Mouse (Mus musculus) MEL (cell line): Measurements from ENCODE around the gene Sbds. TPM values are rescaled to one million over a fixed set of nuclear protein-coding genes. Genes with fewer than 3 reads are reported as not detected.

ENCODE experiments used
- DNase-seq: peaks from one replicate; pipeline ENCODE4 v3.0.0; 2011; ENCODE audit warnings: low read depth, low spot score
- H3K27ac ChIP-seq: 2 replicates; pipeline ENCODE4 v1.5.1; 2012; ENCODE audit warnings: low read depth, mild to moderate bottlenecking, control low read depth, low read length, moderate library complexity; ENCODE audit not compliant: control insufficient read depth
- H3K27me3 ChIP-seq, 2 experiments: fragments of 150-350 bp in 1 of 2; sonication (generic) in 1 of 2; 2 replicates each; pipeline ENCODE4 v1.6.1; 2012; ENCODE audit warnings: low read length in 2 of 2, mild to moderate bottlenecking in 2 of 2, improper control_type of control experiment in 1 of 2, moderate library complexity in 1 of 2; ENCODE audit not compliant: insufficient read depth in 2 of 2, control insufficient read depth in 1 of 2
- H3K36me3 ChIP-seq, 2 experiments: 2 replicates each; pipeline ENCODE4 v1.6.1; 2012 to 2014; ENCODE audit warnings: low read length in 2 of 2, improper control_type of control experiment in 1 of 2, inconsistent platforms in 1 of 2, mild to moderate bottlenecking in 1 of 2; ENCODE audit not compliant: insufficient read depth in 2 of 2, control insufficient read depth in 1 of 2
- H3K4me1 ChIP-seq, 2 experiments: fragments of 150-350 bp in 1 of 2; sonication (generic) in 1 of 2; 2 replicates each; pipeline ENCODE4 v1.6.1; 2012; ENCODE audit warnings: low read length in 2 of 2, improper control_type of control experiment in 1 of 2, mild to moderate bottlenecking in 1 of 2; ENCODE audit not compliant: insufficient read depth in 2 of 2, control insufficient read depth in 1 of 2
- H3K4me3 ChIP-seq, 2 experiments: fragments of 150-350 bp in 1 of 2; sonication (generic) in 1 of 2; 2 replicates each; pipeline ENCODE4 v1.5.1; 2012; ENCODE audit warnings: low read depth in 2 of 2, low read length in 2 of 2, mild to moderate bottlenecking in 2 of 2, moderate library complexity in 2 of 2, control low read depth in 1 of 2, improper control_type of control experiment in 1 of 2; ENCODE audit not compliant: control insufficient read depth in 1 of 2, insufficient read depth in 1 of 2
- H3K79me2 ChIP-seq: 2 replicates; pipeline ENCODE4 v1.6.1; 2012; ENCODE audit warnings: mild to moderate bottlenecking, low read length, moderate library complexity; ENCODE audit not compliant: control insufficient read depth, poor library complexity, insufficient read depth
- H3K9ac ChIP-seq: 2 replicates; pipeline ENCODE4 v1.6.1; 2012; ENCODE audit warnings: low read depth, mild to moderate bottlenecking, control low read depth, low read length, moderate library complexity; ENCODE audit not compliant: control insufficient read depth, poor library complexity, severe bottlenecking
- H3K9me3 ChIP-seq: fragments of 150-350 bp; sonication (generic); replicated peaks from 2 replicates; pipeline ENCODE4 v1.6.1; 2012; ENCODE audit warnings: mild to moderate bottlenecking, low read length, improper control_type of control experiment, moderate library complexity; ENCODE audit not compliant: insufficient read depth
- BHLHE40 ChIP-seq: IDR thresholded peaks from 2 replicates; pipeline ENCODE4 v1.6.1; 2012; ENCODE audit warnings: low read depth, mild to moderate bottlenecking, inconsistent platforms, low read length, improper control_type of control experiment, borderline replicate concordance
- CTCF ChIP-seq, 3 experiments: IDR thresholded peaks in 2 of 3; conservative IDR thresholded peaks in 1 of 3; 2 replicates each; pipeline ENCODE4 v1.5.1; 2011 to 2012; ENCODE audit warnings: low read length in 3 of 3, low read depth in 2 of 3, mild to moderate bottlenecking in 2 of 3, improper control_type of control experiment in 1 of 3, inconsistent platforms in 1 of 3, mixed read lengths in 1 of 3, moderate library complexity in 1 of 3; ENCODE audit not compliant: control insufficient read depth in 1 of 3, insufficient read depth in 1 of 3, poor library complexity in 1 of 3, severe bottlenecking in 1 of 3
- GABPA ChIP-seq: IDR thresholded peaks from 2 replicates; pipeline ENCODE4 v1.6.1; 2012; ENCODE audit warnings: low read depth, mild to moderate bottlenecking, inconsistent platforms, low read length, improper control_type of control experiment, moderate library complexity
- GATA1 ChIP-seq: IDR thresholded peaks from 2 replicates; pipeline ENCODE4 v1.6.1; 2011; ENCODE audit warnings: low read depth, low read length, improper control_type of control experiment
- HCFC1 ChIP-seq: IDR thresholded peaks from 2 replicates; pipeline ENCODE4 v1.6.1; 2012; ENCODE audit warnings: low read depth, mild to moderate bottlenecking, inconsistent platforms, low read length, improper control_type of control experiment, moderate library complexity
- KAT2A ChIP-seq: conservative IDR thresholded peaks from 2 replicates; pipeline ENCODE4 v1.6.1; 2012; ENCODE audit warnings: low read depth, low read length, improper control_type of control experiment, inconsistent platforms
- MAFK ChIP-seq: IDR thresholded peaks from 2 replicates; pipeline ENCODE4 v1.6.1; 2011; ENCODE audit warnings: low read depth, mild to moderate bottlenecking, low read length, improper control_type of control experiment, borderline replicate concordance
- MEF2A ChIP-seq: IDR thresholded peaks from 2 replicates; pipeline ENCODE4 v1.6.1; 2014; ENCODE audit warnings: low read depth, mild to moderate bottlenecking, inconsistent platforms, low read length, improper control_type of control experiment; ENCODE audit not compliant: poor library complexity, insufficient replicate concordance, severe bottlenecking; ENCODE audit errors: extremely low read depth
- MYC ChIP-seq: IDR thresholded peaks from 2 replicates; pipeline ENCODE4 v1.6.1; 2011; ENCODE audit warnings: low read depth, mild to moderate bottlenecking, low read length, improper control_type of control experiment, moderate library complexity
- NELFE ChIP-seq: IDR thresholded peaks from 2 replicates; pipeline ENCODE4 v1.6.1; 2011; ENCODE audit warnings: low read depth, low read length, improper control_type of control experiment
- NRF1 ChIP-seq: IDR thresholded peaks from 2 replicates; pipeline ENCODE4 v1.6.1; 2014; ENCODE audit warnings: low read depth, mild to moderate bottlenecking, inconsistent platforms, low read length, improper control_type of control experiment, moderate library complexity; ENCODE audit not compliant: poor library complexity, insufficient read depth, severe bottlenecking
- POLR2A ChIP-seq, 2 experiments: IDR thresholded peaks; 2 replicates each; pipeline ENCODE4 v1.6.1; 2011 to 2012; ENCODE audit warnings: low read length in 2 of 2, mild to moderate bottlenecking in 2 of 2, control low read depth in 1 of 2, improper control_type of control experiment in 1 of 2, low read depth in 1 of 2, moderate library complexity in 1 of 2; ENCODE audit not compliant: control insufficient read depth in 1 of 2, insufficient read depth in 1 of 2, poor library complexity in 1 of 2
- POLR2AphosphoS2 ChIP-seq: IDR thresholded peaks from 2 replicates; pipeline ENCODE4 v1.6.1; 2011; ENCODE audit warnings: low read length, improper control_type of control experiment
- POLR2AphosphoS5 ChIP-seq: IDR thresholded peaks from 2 replicates; pipeline ENCODE4 v1.6.1; 2012; ENCODE audit warnings: low read depth, borderline replicate concordance, mild to moderate bottlenecking, inconsistent platforms, low read length, moderate library complexity, mixed read lengths
- RAD21 ChIP-seq: IDR thresholded peaks from 2 replicates; pipeline ENCODE4 v1.6.1; 2011; ENCODE audit warnings: mild to moderate bottlenecking, low read depth, low read length, improper control_type of control experiment
- RCOR1 ChIP-seq: IDR thresholded peaks from 2 replicates; pipeline ENCODE4 v1.6.1; 2012; ENCODE audit warnings: low read depth, mild to moderate bottlenecking, inconsistent platforms, low read length, improper control_type of control experiment
- SIN3A ChIP-seq: IDR thresholded peaks from 2 replicates; pipeline ENCODE4 v1.6.1; 2012; ENCODE audit warnings: low read length, improper control_type of control experiment, inconsistent platforms
- SMC3 ChIP-seq: IDR thresholded peaks from 2 replicates; pipeline ENCODE4 v1.6.1; 2011; ENCODE audit warnings: low read depth, low read length, improper control_type of control experiment
- TBP ChIP-seq: IDR thresholded peaks from 2 replicates; pipeline ENCODE4 v1.8.0; 2011; ENCODE audit warnings: low read depth, low read length, improper control_type of control experiment
- ZMIZ1 ChIP-seq: IDR thresholded peaks from 2 replicates; pipeline ENCODE4 v1.6.1; 2012; ENCODE audit warnings: low read depth, mild to moderate bottlenecking, inconsistent platforms, low read length, improper control_type of control experiment, moderate library complexity
- ZNF384 ChIP-seq: IDR thresholded peaks from 2 replicates; pipeline ENCODE4 v1.6.1; 2012; ENCODE audit warnings: low read depth, mild to moderate bottlenecking, inconsistent platforms, low read length, improper control_type of control experiment
- polyA plus RNA-seq, 2 experiments: library from polyadenylated mRNA; stranded (reverse) in 1 of 2; unstranded in 1 of 2; fragments of >175 nt in 1 of 2; fragments of >200 nt in 1 of 2; gene quantifications; 2 replicates each; pipeline versions ENCODE4 v1.2.1 to v1.2.4; 2012; ENCODE audit warnings: low replicate concordance in 2 of 2, low read depth in 1 of 2; ENCODE audit not compliant: insufficient read length in 2 of 2, insufficient read depth in 1 of 2, missing spikeins in 1 of 2
- total RNA-seq: library from RNA; depleted of rRNA; stranded (reverse); fragments of 300-350 nt; gene quantifications from 2 replicates; pipeline ENCODE4 v1.2.3, GENCODE M21; 2012

The Sbds gene
- total and polyA plus RNA-seq, 3 experiments: 74.7 to 88.1 TPM; not detected in 1

- H3K9ac ChIP-seq: no peak overlapping the region
- H3K4me3 ChIP-seq: no peak overlapping the region
- no peak for DNase-seq
- peaks cover 0 to 5% of the 10 kb centered on the region in 2 experiments for H3K36me3 ChIP-seq
- H3K4me1 ChIP-seq: no peaks in the 10 kb centered on the region
- H3K79me2 ChIP-seq: no peaks in the 10 kb centered on the region; the same call in 1 of the 2 replicates
- TF ChIP-seq HCFC1 (no peak), GATA1 (no peak), NRF1 (no peak), RAD21 (no peak), POLR2AphosphoS5 (no peak), NELFE (no peak)
- H3K27ac ChIP-seq: no peak overlapping the region
- no peaks in the 10 kb centered on the region for H3K9me3 ChIP-seq
- no peaks in the 10 kb centered on the region for H3K27me3 ChIP-seq
Observed at GRCm38 (mm10) chr5:130264433-130265005, 9.2 kb upstream of the Sbds start.

- DNase-seq: no peak
- Histone ChIP-seq H3K9me3 (no peaks in the 10 kb centered on the region), H3K4me3 (no peak overlapping the region), H3K79me2 (peaks cover 3% of the 10 kb centered on the region; the same call in 1 of the 2 replicates), H3K9ac (no peak overlapping the region), H3K27ac (no peak overlapping the region), H3K4me1 (no peaks in the 10 kb centered on the region), H3K27me3 (no peaks in the 10 kb centered on the region), H3K36me3 (peaks cover 0 to 2% of the 10 kb centered on the region in 2 experiments)
- no peak for TF ChIP-seq POLR2A (IDR thresholded peaks at IDR 0.05; ENCODE audit: control insufficient read depth in 1 of 2, insufficient read depth in 1 of 2, low read depth in 1 of 2, low read length in 2 of 2, poor library complexity in 1 of 2)
- no peak for TF ChIP-seq SIN3A
- peak; percentile 33 for TF ChIP-seq SMC3
- no peak for TF ChIP-seq MAFK
- TF ChIP-seq KAT2A: no peak
- TF ChIP-seq CTCF (IDR thresholded peaks at IDR 0.05 in 2 of 3, conservative IDR thresholded peaks at IDR 0.05 in 1 of 3; ENCODE audit: control insufficient read depth in 1 of 3, insufficient read depth in 1 of 3, low read depth in 2 of 3, low read length in 3 of 3, poor library complexity in 1 of 3, severe bottlenecking in 1 of 3): peak; percentile 28 to 51 (median 37)
- no peak for TF ChIP-seq MEF2A
- TF ChIP-seq POLR2AphosphoS2: no peak
- no peak for TF ChIP-seq GABPA
- TF ChIP-seq MYC: no peak
- no peak for TF ChIP-seq RCOR1
- TF ChIP-seq BHLHE40: no peak
- TF ChIP-seq ZNF384: 0 out of 2 replicates have a peak, but pooled peaks have one; percentile 35
- TF ChIP-seq ZMIZ1: no peak
- TF ChIP-seq RAD21: peak; percentile 34
- no peak for TF ChIP-seq TBP
Observed at GRCm38 (mm10) chr5:130263454-130263853, 8.1 kb upstream of the Sbds start.
